7 mouse cellular contexts compared by ENCODE assay signal in the genomic region with DNA sequence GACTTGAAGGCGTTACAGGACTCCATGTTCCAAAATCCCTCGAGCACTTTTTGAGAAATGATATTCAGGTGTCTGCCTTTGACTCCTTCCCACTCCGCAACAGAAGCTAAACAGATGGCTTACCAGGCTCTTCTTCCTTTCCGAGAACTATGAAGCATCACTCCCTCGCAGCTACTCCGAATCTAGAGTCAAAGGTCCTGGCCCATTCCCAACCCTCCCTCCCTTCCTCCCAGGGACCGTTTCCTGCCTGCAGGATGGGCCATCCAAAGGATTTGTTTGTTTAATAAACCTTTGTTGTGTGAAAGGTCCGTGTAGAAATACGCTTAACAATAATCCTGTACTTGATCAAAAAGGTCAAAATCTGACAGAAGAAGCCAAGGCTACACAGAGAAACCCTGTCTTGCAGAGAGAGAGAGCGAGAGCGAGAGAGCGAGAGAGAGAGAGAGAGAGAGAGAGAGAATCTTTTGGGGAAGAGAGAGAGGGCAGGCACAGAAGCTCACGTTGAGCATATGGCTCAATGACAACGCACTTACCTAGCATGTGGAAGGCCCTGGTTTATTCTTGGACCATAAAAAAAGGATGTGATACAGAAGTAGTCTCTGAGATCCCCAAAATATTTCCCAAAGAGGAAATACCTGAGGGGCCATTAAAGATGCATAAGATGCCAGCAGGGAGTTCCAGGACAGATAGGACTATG. TPM values are rescaled to one million over a fixed set of nuclear protein-coding genes. Genes with fewer than 3 reads are reported as not detected.
DNase-seq lines count a peak whose midpoint lies in the region; ATAC-seq and TF ChIP-seq lines count a peak whose summit lies in the region.

A gene (minus strand): TSS at position 149 of the 697 bp plus-strand sequence.

- peak within 1 kb of the TSS; percentile 99 for H3K4me2 ChIP-seq in lung, embryonic 14.5 days
- peak within 1 kb of the TSS; percentile 99 for H3K4me2 ChIP-seq in hindbrain, embryonic 11.5 days (replicated peaks; ENCODE audit: low read depth, low read length)
- peak within 1 kb of the TSS; percentile 99 for H3K4me2 ChIP-seq in liver, embryonic 13.5 days

- peaks cover 10% of the 10 kb centered on the region for H3K4me1 ChIP-seq in lung, embryonic 14.5 days (ENCODE audit: insufficient read depth)
- H3K4me1 ChIP-seq in embryonic facial prominence, embryonic 10.5 days: peaks cover 52% of the 10 kb centered on the region
- peaks cover 14% of the 10 kb centered on the region for H3K4me1 ChIP-seq in hindbrain, embryonic 11.5 days (replicated peaks; ENCODE audit: control insufficient read depth, insufficient read depth, low read length)
- peaks cover 63% of the 10 kb centered on the region for H3K4me1 ChIP-seq in liver, embryonic 13.5 days (replicated peaks)

- no peaks in the 10 kb centered on the region for H3K9me3 ChIP-seq in lung, embryonic 14.5 days (ENCODE audit: low read depth, low read length)
- H3K9me3 ChIP-seq in embryonic facial prominence, embryonic 10.5 days: no peaks in the 10 kb centered on the region
- no peaks in the 10 kb centered on the region for H3K9me3 ChIP-seq in hindbrain, embryonic 11.5 days (ENCODE audit: control insufficient read depth, low read length)
- no peaks in the 10 kb centered on the region for H3K9me3 ChIP-seq in liver, embryonic 13.5 days (replicated peaks)

- H3K27ac ChIP-seq in lung, embryonic 14.5 days (ENCODE audit: low read depth): peak within 1 kb of the TSS; percentile 90
- peak within 1 kb of the TSS; percentile 88 for H3K27ac ChIP-seq in embryonic facial prominence, embryonic 10.5 days (replicated peaks)
- peak within 1 kb of the TSS; percentile 89 for H3K27ac ChIP-seq in hindbrain, embryonic 11.5 days (ENCODE audit: low read depth, low read length)
- H3K27ac ChIP-seq in liver, embryonic 13.5 days: peak within 1 kb of the TSS; percentile 77

- no peaks in the 10 kb centered on the region for H3K27me3 ChIP-seq in lung, embryonic 14.5 days (ENCODE audit: insufficient read depth, low read length)
- peaks cover 18% of the 10 kb centered on the region for H3K27me3 ChIP-seq in embryonic facial prominence, embryonic 10.5 days (replicated peaks; ENCODE audit: low read depth, poor library complexity, severe bottlenecking)
- H3K27me3 ChIP-seq in hindbrain, embryonic 11.5 days (ENCODE audit: control insufficient read depth, insufficient read depth, low read length): no peaks in the 10 kb centered on the region; the same call in 1 of the 2 replicates
- 0 out of 2 replicates have a peak, but pooled peaks cover 6% of the 10 kb centered on the region for H3K27me3 ChIP-seq in liver, embryonic 13.5 days

- 12% methylated on average over 14 of the region's 14 CpGs for WGBS in lung, embryonic 14.5 days
- 16% methylated on average over 14 of the region's 14 CpGs for WGBS in embryonic facial prominence, embryonic 10.5 days
- WGBS in hindbrain, embryonic 11.5 days: 21% methylated on average over 14 of the region's 14 CpGs
- 15% methylated on average over 14 of the region's 14 CpGs for WGBS in liver, embryonic 13.5 days (ENCODE audit: insufficient replicate concordance)

- H3K9ac ChIP-seq in lung, embryonic 14.5 days: peak within 1 kb of the TSS; percentile 78
- peak within 1 kb of the TSS; percentile 85 for H3K9ac ChIP-seq in hindbrain, embryonic 11.5 days (ENCODE audit: low read depth, low read length)
- peak within 1 kb of the TSS; percentile 79 for H3K9ac ChIP-seq in liver, embryonic 13.5 days

- DNase-seq in lung, embryonic 14.5 days: no peak
- no peak for DNase-seq in lung, postnatal 25 days (ENCODE audit: low spot score)
- no peak for DNase-seq in embryonic facial prominence, embryonic 10.5 days (ENCODE audit: low spot score)
- no peak for DNase-seq in hindbrain, embryonic 11.5 days (ENCODE audit: low spot score)
- no peak for DNase-seq in liver, embryonic 13.5 days
- no peak for DNase-seq in cerebellum, postnatal 25 days

- no peak for ATAC-seq in lung, embryonic 14.5 days (ENCODE audit: insufficient read depth)
- peak; percentile 17; the same call in 1 of the 2 replicates for ATAC-seq in hindbrain, embryonic 11.5 days (ENCODE audit: low FRiP score)
- ATAC-seq in liver, embryonic 13.5 days (ENCODE audit: low read depth): peak; percentile 4
- no peak for ATAC-seq in megakaryocyte progenitor cell, adult 5-6 weeks (replicated peaks; ENCODE audit: poor library complexity)

- H3K36me3 ChIP-seq in lung, embryonic 14.5 days (ENCODE audit: insufficient read depth): peaks cover 21% of the 10 kb centered on the region
- peaks cover 29% of the 10 kb centered on the region for H3K36me3 ChIP-seq in embryonic facial prominence, embryonic 10.5 days (replicated peaks)
- no peaks in the 10 kb centered on the region for H3K36me3 ChIP-seq in hindbrain, embryonic 11.5 days (ENCODE audit: control insufficient read depth, insufficient read depth, low read length)
- H3K36me3 ChIP-seq in liver, embryonic 13.5 days: peaks cover 9% of the 10 kb centered on the region; the same call in 1 of the 2 replicates

- peak within 1 kb of the TSS; percentile 84 for H3K4me3 ChIP-seq in lung, embryonic 14.5 days (ENCODE audit: low read depth, low read length)
- H3K4me3 ChIP-seq in embryonic facial prominence, embryonic 10.5 days: peak within 1 kb of the TSS; percentile 85
- H3K4me3 ChIP-seq in hindbrain, embryonic 11.5 days (ENCODE audit: low read depth, low read length): peak within 1 kb of the TSS; percentile 73
- H3K4me3 ChIP-seq in liver, embryonic 13.5 days (replicated peaks): peak within 1 kb of the TSS; percentile 72

- TF ChIP-seq CTCF in lung, embryonic 14.5 days (IDR thresholded peaks at IDR 0.05; ENCODE audit: low read depth): no peak

RNA-seq across cellular contexts. Expression of the gene that starts here (rescaled TPM):
- polyA plus RNA-seq in lung, embryonic 14.5 days (2014; fragmentation: Nextera tagmentation; extraction: Ambion mirVana): 9.0 and 10.0 TPM in 2 replicates
- 6.2 and 7.4 TPM in 2 replicates for polyA plus RNA-seq in embryonic facial prominence, embryonic 10.5 days (2016; fragmentation: Nextera tagmentation; extraction: Ambion mirVana)
- polyA plus RNA-seq in hindbrain, embryonic 11.5 days (2014; fragmentation: Nextera tagmentation; extraction: Ambion mirVana): 6.6 and 6.9 TPM in 2 replicates
- polyA plus RNA-seq in liver, embryonic 13.5 days (2015; fragmentation: Nextera tagmentation; extraction: Ambion mirVana): 2.0 and 2.1 TPM in 2 replicates
- 0.99 and 1.2 TPM in 2 replicates for total RNA-seq in megakaryocyte progenitor cell, adult 5-6 weeks (2015)
- 2.5 and 3.0 TPM in 2 replicates for total RNA-seq in megakaryocyte progenitor cell, adult 5-6 weeks (2017)

Comparison
In these comparisons a context has a peak if more than half of its experiments do, and no peak if none do; other contexts are left out.
1. ATAC-seq: peak in hindbrain, embryonic 11.5 days (single experiment) and liver, embryonic 13.5 days (single experiment); none in lung, embryonic 14.5 days (single experiment) and megakaryocyte progenitor cell, adult 5-6 weeks (single experiment).
2. Peak in every context shown above with its lines, with median percentiles within 50 percentile points of each other: H3K27ac ChIP-seq, H3K4me2 ChIP-seq, H3K4me3 ChIP-seq and H3K9ac ChIP-seq.